Comparison of ENCODE assay signal across 25 mouse cellular contexts in the genomic region with DNA sequence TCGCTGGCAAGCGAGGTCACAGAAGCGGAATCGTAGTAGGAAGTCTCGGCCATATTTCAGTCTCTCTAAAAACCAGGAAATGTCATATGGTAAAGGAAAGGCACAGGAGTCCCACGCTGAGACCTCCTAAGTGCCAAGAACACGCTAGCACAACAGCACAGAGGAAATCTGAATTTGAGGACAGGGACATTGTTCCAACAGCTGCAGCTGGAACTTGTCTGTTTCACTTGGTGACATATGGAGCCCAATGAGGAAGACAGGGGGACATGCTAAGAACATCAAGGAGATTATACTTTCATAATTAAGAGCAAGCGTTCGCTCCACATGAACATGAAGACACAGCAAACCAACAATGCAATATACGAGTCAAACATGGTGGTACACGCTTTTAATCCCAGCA. TPM values are rescaled to one million over a fixed set of nuclear protein-coding genes. Genes with fewer than 3 reads are reported as not detected.
"Had no signal": no experiment of that assay in that cellular context is flagged by ENCODE, and none has a peak within 500 bp of the region (broad histone marks: within the 10 kb centered on the region; RNA-seq: fewer than 3 reads in every experiment).

No protein-coding gene starts in this region.

- H3K4me1 ChIP-seq: liver, embryonic 13.5 days; liver, embryonic 15.5 days; midbrain, embryonic 15.5 days; neural tube, embryonic 15.5 days had no signal

- ATAC-seq: liver, postnatal 0 days; midbrain, embryonic 13.5 days; midbrain, embryonic 15.5 days had no signal

- H3K27ac ChIP-seq: liver, embryonic 13.5 days; liver, embryonic 15.5 days; macrophage; midbrain, embryonic 13.5 days; midbrain, embryonic 15.5 days; neural tube, embryonic 13.5 days; neural tube, embryonic 15.5 days had no signal

- H3K27me3 ChIP-seq: liver, embryonic 13.5 days; liver, embryonic 15.5 days; midbrain, embryonic 13.5 days; midbrain, embryonic 15.5 days; neural tube, embryonic 13.5 days; neural tube, embryonic 15.5 days had no signal

- H3K4me3 ChIP-seq: liver, embryonic 13.5 days; liver, embryonic 15.5 days; megakaryocyte, embryonic 14.5 days; midbrain, embryonic 13.5 days; midbrain, embryonic 15.5 days; neural tube, embryonic 13.5 days; neural tube, embryonic 15.5 days had no signal

- H3K9me3 ChIP-seq: liver, embryonic 13.5 days; liver, embryonic 15.5 days; megakaryocyte, embryonic 14.5 days; midbrain, embryonic 13.5 days; midbrain, embryonic 15.5 days; neural tube, embryonic 13.5 days; neural tube, embryonic 15.5 days had no signal

- H3K9ac ChIP-seq: liver, embryonic 13.5 days; liver, embryonic 15.5 days; liver, postnatal 0 days; midbrain, embryonic 13.5 days; midbrain, embryonic 15.5 days; neural tube, embryonic 13.5 days; neural tube, embryonic 15.5 days had no signal

- DNase-seq: liver; liver, embryonic 13.5 days; liver, postnatal 0 days; retina, postnatal 1 day; right cerebral cortex, adult 18-20 months; right cerebral cortex, postnatal 25 days; right cerebral cortex, postnatal 4 days; spleen, adult 18-20 months; thymus, adult 18-20 months; thymus, postnatal 14 days; thymus, postnatal 36 days had no signal

- H3K36me3 ChIP-seq: liver, embryonic 13.5 days; liver, embryonic 15.5 days; midbrain, embryonic 15.5 days had no signal

- H3K4me2 ChIP-seq: liver, embryonic 11.5 days; liver, embryonic 13.5 days; liver, embryonic 15.5 days; midbrain, embryonic 11.5 days; midbrain, embryonic 13.5 days; midbrain, embryonic 15.5 days; neural tube, embryonic 13.5 days; neural tube, embryonic 15.5 days had no signal

RNA-seq across cellular contexts. Expression of gene Lrrc74a, which starts 17.2 kb away (rescaled TPM):
- polyA plus RNA-seq: liver, embryonic 11.5 days; liver, embryonic 13.5 days; liver, embryonic 15.5 days; liver, postnatal 0 days; macrophage; midbrain, embryonic 11.5 days; midbrain, embryonic 13.5 days; midbrain, embryonic 15.5 days; midbrain, postnatal 0 days; neural tube, embryonic 11.5 days; neural tube, embryonic 13.5 days; neural tube, embryonic 15.5 days; small intestine, adult 2 months; stomach, embryonic 14.5 days; stomach, embryonic 16.5 days had no signal

RNA-seq across cellular contexts. Expression of gene Vash1, which starts 38.5 kb away (rescaled TPM):
- polyA plus RNA-seq: macrophage had no signal
